Mouse (Mus musculus) lung, embryonic 16.5 days (tissue): ENCODE data around the gene Fn3krp. TPM values are rescaled to one million over a fixed set of nuclear protein-coding genes. Genes with fewer than 3 reads are reported as not detected.
A peak's percentile ranks its signal among the peaks of the same experiment; 100 is the strongest.

Experiments
- ATAC-seq: fragments of 200-750 bp; cut with Nextera tagmentation; 2 replicates; pipeline ENCODE4 v1.8.0; 2017; ENCODE audit warnings: low read depth, mild to moderate bottlenecking, moderate library complexity
- H3K27ac ChIP-seq: fragments of 300-500 bp; sonication (generic); 2 replicates; pipeline ENCODE4 v1.5.1; 2014; ENCODE audit warnings: mild to moderate bottlenecking, control low read depth, low read length
- H3K27me3 ChIP-seq: fragments of 300-500 bp; sonication (generic); 2 replicates; pipeline ENCODE4 v1.6.1; 2014; ENCODE audit warnings: low read depth, low read length, mixed read lengths; ENCODE audit not compliant: control insufficient read depth, insufficient read depth
- H3K36me3 ChIP-seq: fragments of 300-500 bp; sonication (generic); 2 replicates; pipeline ENCODE4 v1.6.1; 2014; ENCODE audit warnings: low read length; ENCODE audit not compliant: control insufficient read depth, insufficient read depth
- H3K4me1 ChIP-seq: fragments of 300-500 bp; sonication (generic); replicated peaks from 2 replicates; pipeline ENCODE4 v1.6.1; 2014; ENCODE audit warnings: low read length, mixed read lengths; ENCODE audit not compliant: control insufficient read depth, insufficient read depth
- H3K4me2 ChIP-seq: fragments of 300-500 bp; sonication (generic); 2 replicates; pipeline ENCODE4 v1.6.1; 2014; ENCODE audit warnings: low read depth, low read length, control low read depth
- H3K4me3 ChIP-seq: fragments of 300-500 bp; sonication (generic); 2 replicates; pipeline ENCODE4 v1.5.1; 2014; ENCODE audit warnings: mild to moderate bottlenecking, low read length, control low read depth
- H3K9ac ChIP-seq: fragments of 300-500 bp; sonication (generic); 2 replicates; pipeline ENCODE4 v1.6.1; 2014; ENCODE audit warnings: low read length, control low read depth
- H3K9me3 ChIP-seq: fragments of 300-500 bp; sonication (generic); 2 replicates; pipeline ENCODE4 v1.6.1; 2016; ENCODE audit warnings: low read length; ENCODE audit not compliant: control insufficient read depth
- WGBS: fragments of 180-500 bp; shearing (Covaris S2); extraction: QIAGEN DNeasy Blood & Tissue Kit; methylation state at CpG from one replicate; pipeline ENCODE4 v1.1.7; 2014; 5-methylcytosine and 5-hydroxymethylcytosine counted together
- microRNA-seq: library from miRNA; unstranded; fragments of <30 nt; microRNA quantifications from one replicate; pipeline ENCODE4, GENCODE M21; 2016
- polyA plus RNA-seq: library from polyadenylated mRNA; unstranded; fragments of >200 nt; fragmentation: Nextera tagmentation; extraction: Ambion mirVana; gene quantifications from 2 replicates; pipeline ENCODE4 v1.2.1, GENCODE M21; 2015

The Fn3krp gene
- polyA plus RNA-seq, 1 experiment from 2014 or later: 9.3 TPM

DNA sequence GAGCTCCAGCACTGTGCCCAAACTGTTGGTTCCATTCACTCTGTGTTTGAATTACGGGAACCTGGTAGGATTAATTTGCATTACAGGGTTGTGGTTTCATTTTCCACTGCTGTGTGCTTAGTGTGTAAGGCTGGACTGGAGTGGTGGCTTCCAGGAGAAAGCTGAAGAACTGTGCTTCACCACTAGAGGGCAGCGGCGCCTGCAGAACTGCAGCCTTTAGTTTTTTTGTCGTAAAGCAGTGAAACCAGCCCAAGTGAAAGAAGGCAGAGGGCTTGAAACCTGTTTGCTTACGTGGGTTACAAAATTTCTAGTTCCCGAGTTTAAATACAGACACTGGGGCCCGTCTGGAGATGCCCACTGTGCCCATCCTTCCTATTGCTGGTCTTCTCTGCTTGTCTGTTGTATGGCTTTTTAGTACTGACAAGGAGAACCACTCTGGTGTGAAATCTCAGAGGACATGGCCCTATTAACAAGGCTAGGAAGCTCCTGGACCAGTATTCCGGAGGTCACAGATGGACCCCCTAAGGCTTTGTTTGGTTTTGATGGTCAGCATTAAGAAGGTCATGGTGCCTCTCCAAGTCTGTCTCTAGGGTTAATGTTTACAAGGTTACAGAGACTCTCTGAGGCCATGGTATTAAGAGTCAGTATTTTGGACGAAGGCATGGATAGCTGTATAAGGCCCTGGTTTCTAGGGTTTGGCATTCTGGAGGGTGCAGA, 54.7 kb downstream of the Fn3krp start:
- Histone ChIP-seq H3K4me2 (no peak overlapping the region), H3K4me1 (no peaks in the 10 kb centered on the region), H3K4me3 (no peak overlapping the region), H3K27ac (no peak overlapping the region), H3K9me3 (no peaks in the 10 kb centered on the region), H3K9ac (0 out of 2 replicates have a peak overlapping the region, but pooled peaks have one; percentile 32), H3K27me3 (no peaks in the 10 kb centered on the region), H3K36me3 (no peaks in the 10 kb centered on the region)
- ATAC-seq: no peak; the same call in 1 of the 2 replicates
- WGBS: 28% methylated on average over 9 of the region's 9 CpGs

DNA sequence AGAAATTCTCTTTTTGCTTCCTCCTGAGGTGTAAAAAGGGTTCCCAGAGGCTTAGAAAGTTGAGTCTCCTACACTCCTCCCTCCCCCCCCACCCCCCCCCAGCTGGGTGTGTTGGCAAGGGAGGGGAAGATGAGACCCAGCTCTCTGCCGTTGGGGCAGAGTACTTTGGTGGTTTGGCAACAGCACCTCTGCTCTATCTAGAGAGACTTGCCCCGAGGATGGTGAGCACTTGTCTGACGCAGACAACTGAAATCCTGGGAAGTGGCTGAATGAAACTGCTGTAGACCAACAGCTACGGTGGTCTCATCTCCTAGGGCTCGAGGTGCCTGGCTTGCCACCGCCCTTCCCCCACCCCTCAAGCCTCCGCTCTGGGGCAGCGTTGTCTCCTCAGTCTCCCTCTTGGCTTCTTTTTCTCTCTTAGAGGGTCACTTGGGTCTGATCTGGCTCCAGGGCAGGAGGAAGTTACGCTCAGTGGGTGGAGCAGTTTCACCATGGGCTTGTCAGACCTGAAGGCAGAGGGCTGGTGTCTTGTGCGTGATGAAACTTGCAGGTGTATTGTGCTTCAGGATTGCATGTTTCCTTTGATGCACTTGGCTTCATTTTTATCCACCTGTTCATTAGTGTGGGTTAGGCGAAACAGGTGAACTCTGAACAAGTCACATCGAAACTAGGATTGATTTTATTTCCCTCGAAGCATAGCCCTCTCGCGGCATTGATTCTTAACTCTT, 58.4 kb downstream of the Fn3krp start:
- H3K36me3 ChIP-seq: no peaks in the 10 kb centered on the region
- no peak overlapping the region for H3K27ac ChIP-seq
- WGBS: 88% methylated on average over 15 of the region's 15 CpGs
- no peak for ATAC-seq
- no peak overlapping the region for H3K9ac ChIP-seq
- H3K4me2 ChIP-seq: no peak overlapping the region
- H3K9me3 ChIP-seq: no peaks in the 10 kb centered on the region
- no peak overlapping the region for H3K4me3 ChIP-seq
- H3K4me1 ChIP-seq: no peaks in the 10 kb centered on the region
- H3K27me3 ChIP-seq: no peaks in the 10 kb centered on the region

Small RNA genes within 50 kb of the gene (microRNA-seq; reads per million reads assigned to microRNA genes)
- 0.59 reads per million for gene Mir7236

Other genes starting within 250 kb of the Fn3krp start
- gene Hexdc, start 217.0 kb upstream of the Fn3krp start, polyA plus RNA-seq: 7.1 and 8.9 TPM in 2 replicates
- 24.5 and 27.8 TPM in 2 replicates for gene Ogfod3, start 216.7 kb upstream of the Fn3krp start, polyA plus RNA-seq
- 37.4 and 42.5 TPM in 2 replicates for gene Cybc1, start 192.1 kb upstream of the Fn3krp start, polyA plus RNA-seq
- gene Narf, start 184.1 kb upstream of the Fn3krp start, polyA plus RNA-seq: 53.6 and 55.8 TPM in 2 replicates
- gene Foxk2, start 161.4 kb upstream of the Fn3krp start, polyA plus RNA-seq: 6.2 and 6.5 TPM in 2 replicates
- 94.8 and 98.7 TPM in 2 replicates for gene Wdr45b, start 67.0 kb upstream of the Fn3krp start, polyA plus RNA-seq
- 6.0 and 7.1 TPM in 2 replicates for gene Rab40b, start 33.1 kb upstream of the Fn3krp start, polyA plus RNA-seq
- 0.60 and 1.3 TPM in 2 replicates for gene Fn3k, start 13.5 kb downstream of the Fn3krp start, polyA plus RNA-seq
- 31.6 and 35.6 TPM in 2 replicates for gene Tbcd, start 30.5 kb downstream of the Fn3krp start, polyA plus RNA-seq
- 0.93 and 0.94 TPM in 2 replicates for gene Zfp750, start 97.9 kb downstream of the Fn3krp start, polyA plus RNA-seq